In genomic region chr4:45683205-45683604, GRCm38 (mm10) we compare ENCODE assay signal across 12 mouse cellular contexts.
DNase-seq lines count a peak whose midpoint lies in the region; ATAC-seq lines count a peak whose summit lies in the region.
"Had no signal": no experiment of that assay in that cellular context is flagged by ENCODE, and none has a peak within 500 bp of the region (broad histone marks: within the 10 kb centered on the region; RNA-seq: fewer than 3 reads in every experiment).

No protein-coding gene starts in this region.

- H3K4me2 ChIP-seq in heart, embryonic 12.5 days: no peak overlapping the region
- H3K4me2 ChIP-seq in midbrain, embryonic 15.5 days: no peak overlapping the region
- H3K4me2 ChIP-seq in liver, embryonic 11.5 days: no peak overlapping the region
- H3K4me2 ChIP-seq: hindbrain, embryonic 13.5 days had no signal

- DNase-seq in heart, adult 18-20 months: peak; percentile 34 to 50
- DNase-seq in 3134 (ENCODE audit: extremely low read depth, insufficient read length, low spot score): peak; percentile 78
- DNase-seq in adrenal gland, adult 8-10 months: peak; percentile 54
- DNase-seq in kidney, adult 9 months: peak; percentile 21
- no peak for DNase-seq in c-Kit-positive CD71-positive TER-119-positive erythroid progenitor cells, embryonic 14.5 days (ENCODE audit: low spot score)
- DNase-seq in liver, embryonic 11.5 days (ENCODE audit: low spot score): no peak

- 89% methylated on average over 3 of the region's 3 CpGs for WGBS in heart, embryonic 12.5 days
- WGBS in midbrain, embryonic 15.5 days: 86% methylated on average over 3 of the region's 3 CpGs
- 77% methylated on average over 3 of the region's 3 CpGs for WGBS in liver, embryonic 11.5 days

- H3K9ac ChIP-seq in heart, embryonic 12.5 days: no peak overlapping the region
- H3K9ac ChIP-seq in midbrain, embryonic 15.5 days: no peak overlapping the region
- H3K9ac ChIP-seq in liver, embryonic 11.5 days (ENCODE audit: low read depth, low read length): no peak overlapping the region
- H3K9ac ChIP-seq: hindbrain, embryonic 13.5 days had no signal

- no peak overlapping the region for H3K4me3 ChIP-seq in heart, embryonic 12.5 days
- no peak overlapping the region for H3K4me3 ChIP-seq in midbrain, embryonic 15.5 days
- H3K4me3 ChIP-seq in liver, embryonic 11.5 days (ENCODE audit: low read depth, low read length): no peak overlapping the region
- H3K4me3 ChIP-seq: erythroblast, embryonic 14.5 days; hindbrain, embryonic 13.5 days had no signal

- no peaks in the 10 kb centered on the region for H3K27me3 ChIP-seq in heart, embryonic 12.5 days (replicated peaks)
- H3K27me3 ChIP-seq in midbrain, embryonic 15.5 days (replicated peaks): 0 out of 2 replicates have a peak, but pooled peaks cover 2% of the 10 kb centered on the region
- peaks cover 3% of the 10 kb centered on the region; the same call in 1 of the 2 replicates for H3K27me3 ChIP-seq in liver, embryonic 11.5 days (replicated peaks; ENCODE audit: control insufficient read depth, insufficient read depth, low read length)
- H3K27me3 ChIP-seq: CH12.LX; hindbrain, embryonic 13.5 days had no signal

- H3K9me3 ChIP-seq in heart, embryonic 12.5 days (replicated peaks): no peaks in the 10 kb centered on the region
- no peaks in the 10 kb centered on the region for H3K9me3 ChIP-seq in midbrain, embryonic 15.5 days
- no peaks in the 10 kb centered on the region for H3K9me3 ChIP-seq in liver, embryonic 11.5 days (ENCODE audit: control insufficient read depth, low read length)
- H3K9me3 ChIP-seq: hindbrain, embryonic 13.5 days had no signal

- ATAC-seq in heart, embryonic 12.5 days (ENCODE audit: insufficient number of reproducible peaks, low FRiP score): no peak
- no peak for ATAC-seq in midbrain, embryonic 15.5 days (replicated peaks)
- no peak for ATAC-seq in liver, embryonic 11.5 days (replicated peaks; ENCODE audit: low FRiP score)
- ATAC-seq: lung, postnatal 0 days had no signal

- H3K36me3 ChIP-seq in heart, embryonic 12.5 days: no peaks in the 10 kb centered on the region
- no peaks in the 10 kb centered on the region for H3K36me3 ChIP-seq in midbrain, embryonic 15.5 days (replicated peaks)
- H3K36me3 ChIP-seq in liver, embryonic 11.5 days (ENCODE audit: control insufficient read depth, insufficient read depth, low read length): no peaks in the 10 kb centered on the region
- H3K36me3 ChIP-seq: hindbrain, embryonic 13.5 days had no signal

- no peaks in the 10 kb centered on the region for H3K4me1 ChIP-seq in heart, embryonic 12.5 days (replicated peaks)
- H3K4me1 ChIP-seq in midbrain, embryonic 15.5 days: peaks cover 7% of the 10 kb centered on the region; the same call in 1 of the 2 replicates
- no peaks in the 10 kb centered on the region for H3K4me1 ChIP-seq in liver, embryonic 11.5 days (replicated peaks; ENCODE audit: control insufficient read depth, insufficient read depth, low read length)

- no peak overlapping the region for H3K27ac ChIP-seq in heart, embryonic 12.5 days (ENCODE audit: poor library complexity, severe bottlenecking)
- H3K27ac ChIP-seq in midbrain, embryonic 15.5 days: no peak overlapping the region
- no peak overlapping the region for H3K27ac ChIP-seq in liver, embryonic 11.5 days (ENCODE audit: low read depth, low read length)
- H3K27ac ChIP-seq: hindbrain, embryonic 13.5 days had no signal

Comparison
In these comparisons a context has a peak if more than half of its experiments do, and no peak if none do; other contexts are left out.
1. DNase-seq: peak in heart, adult 18-20 months (2 of 2), 3134 (single experiment), adrenal gland, adult 8-10 months (single experiment) and kidney, adult 9 months (single experiment); none in c-Kit-positive CD71-positive TER-119-positive erythroid progenitor cells, embryonic 14.5 days (single experiment) and liver, embryonic 11.5 days (single experiment).